Mouse (Mus musculus) olfactory bulb, adult 2 months (tissue): ENCODE measurements around the gene Slc45a1.

Experiments
- CTCF ChIP-seq: fragments of 200-500 bp; IDR thresholded peaks from 2 replicates; pipeline ENCODE4 v1.5.1; 2012; ENCODE audit warnings: low read depth, mild to moderate bottlenecking, low read length, moderate library complexity; ENCODE audit not compliant: insufficient read depth
- POLR2A ChIP-seq: fragments of 200-500 bp; IDR thresholded peaks from 2 replicates; pipeline ENCODE4 v1.6.1; 2012; ENCODE audit warnings: mild to moderate bottlenecking, low read depth, low read length, moderate library complexity; ENCODE audit not compliant: insufficient read depth

DNA sequence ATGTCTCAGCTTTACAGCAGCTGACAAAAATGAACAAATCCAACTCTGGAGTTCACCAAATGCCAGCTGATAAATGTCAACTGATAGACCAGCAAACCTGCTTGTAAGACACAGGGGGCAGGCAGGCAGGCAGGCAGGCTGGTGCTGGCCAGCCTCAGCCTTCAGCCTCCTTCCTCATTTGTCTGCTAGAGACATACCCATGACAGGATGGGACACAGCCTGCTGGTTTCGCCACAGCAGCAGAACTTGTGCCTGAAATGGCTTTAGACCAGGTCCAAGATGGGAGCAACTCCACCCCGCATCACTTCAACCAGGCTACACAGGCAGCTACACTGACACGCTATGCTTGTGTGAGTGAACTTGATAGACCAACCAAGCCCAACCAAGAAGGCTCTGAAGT is 46.2 kb downstream of the Slc45a1 start:
- no peak for TF ChIP-seq CTCF
- TF ChIP-seq POLR2A, result no peak
